Mouse (Mus musculus) embryonic fibroblast, embryonic 13.5 days (primary cell): ENCODE measurements around the gene Olfr347. TPM values are rescaled to one million over a fixed set of nuclear protein-coding genes. Genes with fewer than 3 reads are reported as not detected.

Source experiments
- H3K27ac ChIP-seq: 2 replicates; pipeline ENCODE4 v1.5.1; 2012; ENCODE audit warnings: low read length, control low read depth, inconsistent platforms; ENCODE audit not compliant: insufficient read depth
- H3K4me1 ChIP-seq: 2 replicates; pipeline ENCODE4 v1.6.1; 2011; ENCODE audit warnings: low read length; ENCODE audit not compliant: control insufficient read depth, insufficient read depth
- H3K4me3 ChIP-seq: 2 replicates; pipeline ENCODE4 v1.5.1; 2011; ENCODE audit warnings: mild to moderate bottlenecking, control low read depth, low read length; ENCODE audit not compliant: insufficient read depth
- CTCF ChIP-seq: IDR thresholded peaks from 2 replicates; pipeline ENCODE4 v1.5.1; 2011; ENCODE audit warnings: mild to moderate bottlenecking, control low read depth, low read length, moderate library complexity, borderline replicate concordance; ENCODE audit not compliant: insufficient read depth
- POLR2A ChIP-seq: IDR thresholded peaks from 2 replicates; pipeline ENCODE4 v1.6.1; 2011; ENCODE audit warnings: low read depth, mild to moderate bottlenecking, control low read depth, low read length, moderate library complexity
- polyA plus RNA-seq: library from polyadenylated mRNA; stranded (reverse); fragments of >200 nt; gene quantifications from 2 replicates; pipeline ENCODE4 v1.2.4, GENCODE M21; 2011; ENCODE audit warnings: low read depth; ENCODE audit not compliant: missing spikeins, insufficient read length

Gene Olfr347
- not detected in 2 replicates for polyA plus RNA-seq

DNA sequence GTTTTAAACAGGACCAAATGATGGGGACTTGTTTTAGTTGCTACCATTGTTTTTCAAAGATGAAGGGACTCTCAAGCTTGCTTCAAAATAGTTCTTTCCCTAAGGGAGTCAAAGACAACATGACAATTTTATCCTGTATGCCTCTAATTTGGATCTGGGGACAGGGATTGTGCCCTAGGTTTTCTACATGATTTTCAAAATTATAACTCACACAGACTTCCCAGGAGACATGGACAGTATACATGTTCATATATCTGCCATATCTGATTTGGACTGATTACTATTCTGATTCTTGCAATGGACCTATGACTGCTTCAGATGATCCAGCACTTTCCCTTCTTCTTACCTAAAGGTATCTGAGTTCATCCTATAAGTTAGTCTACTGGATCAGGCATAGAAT lies at the start of gene Olfr347:
Olfr347 (plus strand) TSS at position 301 of the 400 bp plus-strand sequence.
- H3K4me1 ChIP-seq = no peaks in the 10 kb centered on the region
- H3K4me3 ChIP-seq = no peak within 1 kb of the TSS
- TF ChIP-seq POLR2A (no peak), CTCF (no peak)
- no peak within 1 kb of the TSS for H3K27ac ChIP-seq

DNA sequence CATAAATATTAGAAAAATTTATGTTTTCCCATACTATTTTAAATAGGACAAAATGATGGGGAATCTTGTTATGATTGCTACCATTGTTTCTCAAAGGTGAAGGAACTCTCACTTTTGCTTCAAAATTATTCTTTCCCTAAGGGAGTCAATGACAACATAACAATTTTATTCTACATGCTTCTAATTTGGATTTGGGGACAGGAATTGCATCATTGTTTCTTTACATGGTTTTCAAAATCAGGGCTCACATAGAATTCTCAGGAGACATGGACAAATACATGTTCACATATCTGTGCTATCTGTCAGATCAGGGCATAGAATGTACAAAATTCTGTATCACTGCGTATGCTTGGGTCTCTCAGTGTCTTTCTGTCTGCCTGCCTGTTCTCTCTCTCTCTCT lies 46.2 kb upstream of the Olfr347 start, which contains the start of gene Olfr346:
Olfr346 (plus strand) TSS at position 301 of the 400 bp plus-strand sequence.
- TF ChIP-seq CTCF (no peak), POLR2A (no peak)
- Histone ChIP-seq H3K4me1 (no peaks in the 10 kb centered on the region), H3K27ac (no peak within 1 kb of the TSS), H3K4me3 (no peak within 1 kb of the TSS)

- TF ChIP-seq POLR2A (no peak), CTCF (no peak)
- Histone ChIP-seq H3K4me1 (no peaks in the 10 kb centered on the region), H3K4me3 (no peak overlapping the region), H3K27ac (no peak overlapping the region)
Measured at GRCm38 (mm10) chr2:36736226-36736625, 4.5 kb downstream of the Olfr347 start.

GRCm38 (mm10) chr2:36783976-36784375 lies 52.3 kb downstream of the Olfr347 start, which contains the start of gene Olfr348:
Gene Olfr348 (plus strand): TSS chr2:36784276.
- TF ChIP-seq CTCF (no peak), POLR2A (no peak)

More at GRCm38 (mm10) chr2:36783976-36784375, 52.3 kb downstream of the Olfr347 start, which contains the start of gene Olfr348:
- H3K4me1 ChIP-seq = no peaks in the 10 kb centered on the region
- H3K4me3 ChIP-seq = no peak within 1 kb of the TSS
- no peak within 1 kb of the TSS for H3K27ac ChIP-seq

Other genes starting within 250 kb of the Olfr347 start
- not detected in 2 replicates for gene Olfr341, start 249.4 kb upstream of the Olfr347 start, polyA plus RNA-seq
- not detected in 2 replicates for gene Olfr342, start 206.9 kb upstream of the Olfr347 start, polyA plus RNA-seq
- gene Olfr344, start 165.2 kb upstream of the Olfr347 start, polyA plus RNA-seq = not detected in 2 replicates
- gene Olfr345, start 91.9 kb upstream of the Olfr347 start, polyA plus RNA-seq = not detected in 2 replicates
- gene Olfr346, start 46.1 kb upstream of the Olfr347 start, polyA plus RNA-seq = not detected in 2 replicates
- gene Olfr348, start 52.4 kb downstream of the Olfr347 start, polyA plus RNA-seq = not detected in 2 replicates
- not detected in 2 replicates for gene Olfr50, start 58.6 kb downstream of the Olfr347 start, polyA plus RNA-seq
- gene Olfr3, start 85.1 kb downstream of the Olfr347 start, polyA plus RNA-seq = not detected in 2 replicates
- not detected in 2 replicates for gene Olfr350, start 114.4 kb downstream of the Olfr347 start, polyA plus RNA-seq
- gene Olfr351, start 130.8 kb downstream of the Olfr347 start, polyA plus RNA-seq = not detected in 2 replicates
- 0.21 TPM in 1 of 2 replicates, not detected in the other for gene Olfr352, start 136.6 kb downstream of the Olfr347 start, polyA plus RNA-seq
- gene Olfr353, start 161.0 kb downstream of the Olfr347 start, polyA plus RNA-seq = not detected in 2 replicates
- not detected in 2 replicates for gene Olfr354, start 173.8 kb downstream of the Olfr347 start, polyA plus RNA-seq
- gene Olfr355, start 197.0 kb downstream of the Olfr347 start, polyA plus RNA-seq = not detected in 2 replicates
- gene Olfr356, start 205.2 kb downstream of the Olfr347 start, polyA plus RNA-seq = not detected in 2 replicates